Mouse (Mus musculus): ENCODE measurements around the gene Gm20388.

Gene Gm20388

DNA sequence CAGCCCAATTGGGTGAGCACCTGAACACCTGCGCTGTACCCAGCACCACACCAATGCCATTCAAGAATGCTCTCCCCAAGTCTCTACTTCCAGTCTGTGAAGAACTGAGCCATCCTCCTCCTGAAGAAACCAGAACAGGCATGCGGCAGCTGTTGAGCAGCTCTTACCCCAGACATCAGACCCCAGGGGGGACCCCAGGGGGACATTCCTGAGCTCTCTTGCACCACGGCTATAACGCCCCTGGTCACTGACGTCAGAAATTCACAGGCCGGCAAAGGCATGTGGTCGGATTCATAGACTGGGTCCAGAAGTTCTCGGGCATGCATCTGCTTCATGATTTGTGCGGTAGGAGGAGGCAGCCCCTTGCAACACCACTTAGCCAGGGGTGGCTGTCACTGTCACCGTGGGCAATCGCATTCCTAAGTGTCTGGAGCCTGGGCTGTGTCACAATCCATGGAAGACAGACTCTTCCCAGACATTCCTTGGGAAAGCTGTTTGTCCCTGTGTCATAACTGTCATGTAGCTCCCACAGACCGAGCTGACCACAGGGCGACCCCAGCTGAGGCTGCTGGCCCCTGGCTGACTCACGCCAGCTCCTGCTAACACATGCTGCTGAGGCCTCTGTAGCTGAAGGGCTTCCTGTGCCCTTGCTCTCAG is 2256.7 kb downstream of the Gm20388 start:
- DNase-seq (ENCODE audit: low spot score in 2 of 2), result no peak

DNA sequence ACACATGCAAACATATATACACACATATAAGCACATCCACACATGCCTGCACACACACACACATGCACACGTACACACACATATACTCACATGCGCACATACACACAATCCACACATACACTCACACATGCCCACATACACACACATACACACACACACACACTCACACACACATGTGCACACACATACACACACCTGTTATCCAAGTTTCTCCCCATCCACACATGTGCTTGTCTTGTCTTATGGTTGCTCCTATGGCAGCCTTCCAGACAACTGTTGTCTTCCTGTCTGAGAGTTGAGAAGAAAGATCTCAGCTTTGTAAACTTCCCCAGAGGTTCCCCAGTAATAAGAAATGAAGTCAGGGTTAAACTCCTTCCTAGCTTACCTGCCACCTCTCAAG is 2258.8 kb downstream of the Gm20388 start:
- no peak for DNase-seq (ENCODE audit: low spot score in 2 of 2)

DNA sequence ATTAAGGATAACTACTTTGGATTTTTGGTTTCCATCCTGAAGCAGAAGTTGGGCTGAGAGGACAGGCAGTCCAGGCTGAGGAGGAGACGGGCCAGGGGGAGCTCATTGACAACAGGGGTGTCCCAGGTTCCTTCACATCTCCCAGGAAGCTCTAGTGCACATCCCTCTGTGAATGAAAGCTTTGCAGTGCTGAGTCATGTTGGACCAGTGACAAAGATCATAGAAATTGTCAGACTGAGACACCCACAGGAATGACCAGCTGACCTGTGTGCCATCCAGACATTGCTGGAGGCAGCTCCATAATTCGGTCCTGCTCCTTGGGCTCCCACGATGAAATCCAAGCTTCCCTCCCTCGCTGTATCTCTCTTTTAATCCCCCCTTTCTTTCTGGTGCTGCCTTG is 2261.2 kb downstream of the Gm20388 start:
- no peak for DNase-seq (ENCODE audit: low spot score in 2 of 2)

DNA sequence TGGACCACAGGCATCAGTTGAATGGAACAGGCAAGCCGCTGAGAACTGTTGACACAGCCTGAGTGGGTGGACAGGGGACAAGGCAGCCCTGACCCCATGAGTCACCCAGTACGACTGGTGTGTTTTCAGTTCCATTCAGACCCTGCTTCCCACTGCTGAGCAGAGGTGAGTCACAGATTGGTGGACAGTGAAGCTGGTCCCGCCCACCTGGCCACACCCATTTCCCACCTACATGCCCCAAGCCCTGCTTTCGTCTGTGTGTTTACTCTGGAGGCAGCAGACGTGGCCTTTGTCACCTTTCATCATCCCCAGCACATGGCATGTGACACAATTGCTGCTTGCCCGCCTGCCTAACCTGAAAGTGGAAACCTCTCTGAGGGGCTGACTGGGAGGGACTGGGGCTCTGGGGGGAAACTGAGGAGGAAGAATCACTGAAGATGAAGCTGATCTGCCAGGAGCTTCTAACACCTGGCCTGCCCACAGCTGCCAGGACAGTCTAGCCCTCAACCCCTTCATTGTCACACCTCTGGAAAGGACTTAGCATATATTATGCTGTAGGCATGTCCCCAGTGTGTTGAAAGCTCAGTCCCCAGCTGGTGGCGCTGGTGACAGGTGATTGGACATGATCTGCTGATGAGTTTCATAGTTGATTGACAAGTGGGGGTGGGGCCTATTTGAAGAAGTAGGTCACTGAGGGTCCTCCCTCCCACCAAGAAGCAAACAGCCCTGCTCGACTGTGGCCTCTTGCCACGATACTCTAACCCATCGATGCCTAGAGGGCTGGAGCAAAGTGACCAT is 2263.7 kb downstream of the Gm20388 start:
- no peak for DNase-seq (ENCODE audit: low spot score in 2 of 2)

DNA sequence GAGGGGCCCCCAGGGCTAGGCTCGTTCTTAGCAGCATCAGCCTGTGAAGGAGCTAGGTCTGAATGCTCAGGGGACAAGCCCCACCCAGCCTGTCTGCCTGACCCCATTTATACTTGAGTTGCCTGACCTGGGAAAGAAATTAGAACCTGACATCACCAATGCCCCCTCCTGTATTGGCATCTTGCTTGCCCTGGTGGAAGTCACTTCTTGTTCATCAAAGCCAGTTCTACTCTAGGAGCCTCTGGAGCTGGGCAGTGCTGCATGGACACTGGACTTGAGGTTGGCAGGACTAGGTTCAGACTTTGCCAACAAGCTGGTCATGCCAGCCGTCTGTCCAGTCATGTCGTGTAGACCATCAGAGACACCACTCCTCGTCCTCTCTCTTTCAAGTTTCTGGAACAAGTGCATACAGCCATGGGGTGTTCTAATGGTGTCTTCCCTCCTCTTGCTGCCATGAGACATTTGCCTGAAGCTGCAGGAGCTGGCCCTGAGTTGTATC is 2267.8 kb downstream of the Gm20388 start:
- no peak for DNase-seq (ENCODE audit: low spot score in 2 of 2)

DNA sequence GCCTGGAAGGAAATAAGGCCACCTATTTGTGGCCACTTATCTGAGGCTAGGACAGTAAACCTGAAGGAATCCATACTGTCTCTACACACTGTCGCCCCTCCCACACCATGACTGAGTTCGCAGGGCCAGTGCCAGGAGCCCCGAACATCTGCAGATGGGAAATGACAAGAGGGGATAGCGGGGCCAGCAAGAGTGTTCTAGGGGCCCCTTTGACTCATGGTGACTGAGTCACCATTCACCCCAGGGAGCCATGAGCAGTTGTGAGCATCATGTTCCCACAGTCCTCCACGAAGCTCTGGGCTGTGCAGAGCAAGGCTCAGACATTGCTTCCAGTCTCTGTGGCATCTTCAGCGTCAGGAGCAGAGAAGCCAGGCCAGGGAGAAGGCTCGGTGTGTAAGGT is 2268.7 kb downstream of the Gm20388 start:
- DNase-seq (ENCODE audit: low spot score in 2 of 2), result no peak

DNA sequence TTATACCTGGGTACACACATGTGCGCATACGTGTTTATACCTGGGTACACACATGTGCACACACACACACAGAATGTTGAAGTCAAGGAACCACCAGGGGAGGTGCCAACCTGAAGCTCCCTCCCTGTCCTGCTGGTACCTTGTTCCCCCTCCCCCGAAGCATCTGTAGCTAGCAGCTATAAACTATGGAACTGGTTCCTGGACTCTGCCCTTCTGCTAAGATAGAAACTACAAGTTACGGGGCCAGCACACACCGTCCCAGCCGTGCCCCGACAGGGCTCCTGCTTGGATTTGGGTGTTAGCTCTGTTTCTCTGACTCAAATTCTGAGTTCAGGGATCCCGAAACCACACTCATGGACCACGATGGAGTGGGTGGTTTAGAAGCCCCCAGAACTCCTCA is 2269.5 kb downstream of the Gm20388 start:
- no peak for DNase-seq (ENCODE audit: low spot score in 2 of 2)

DNA sequence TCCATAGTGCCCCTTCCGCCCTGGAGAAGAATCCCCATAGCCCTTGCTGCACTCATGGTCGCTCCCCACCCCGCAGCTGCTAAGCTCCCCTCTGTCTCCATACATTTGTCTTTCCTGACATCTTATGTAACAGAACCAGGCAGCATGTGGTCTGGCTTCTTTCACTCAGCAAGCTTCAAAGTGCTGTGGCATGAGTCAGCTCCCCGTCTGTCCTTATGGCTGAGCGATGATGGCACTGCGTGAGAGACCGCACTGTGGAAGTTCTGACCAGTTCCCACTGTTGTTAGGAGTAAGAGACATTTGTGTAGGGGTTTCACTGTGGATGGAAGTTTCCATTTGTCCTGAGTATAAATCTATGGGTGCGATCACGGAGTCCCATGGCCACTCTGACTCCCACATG is 2270.8 kb downstream of the Gm20388 start:
- DNase-seq (ENCODE audit: low spot score in 2 of 2), result no peak

DNA sequence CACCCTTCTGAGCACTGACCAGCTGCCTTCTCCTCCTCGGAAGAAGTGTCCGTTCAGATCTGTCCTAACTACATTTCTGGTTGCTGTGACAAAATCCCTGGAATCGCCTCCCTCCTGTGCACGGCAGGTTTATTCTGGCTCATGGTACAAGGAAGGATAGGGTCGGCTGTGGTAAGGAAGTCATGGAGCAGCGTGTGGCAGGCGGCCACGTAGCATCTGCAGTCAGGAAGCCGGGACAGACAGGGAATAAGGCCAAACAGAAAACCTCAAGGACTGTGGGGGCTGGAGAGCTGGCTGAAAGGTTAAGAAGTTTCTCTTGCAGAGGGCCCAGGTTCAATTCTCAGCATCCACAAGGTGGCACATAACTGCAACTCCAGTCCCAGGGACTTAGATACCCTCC is 2271.3 kb downstream of the Gm20388 start:
- DNase-seq (ENCODE audit: low spot score in 2 of 2), result no peak

DNA sequence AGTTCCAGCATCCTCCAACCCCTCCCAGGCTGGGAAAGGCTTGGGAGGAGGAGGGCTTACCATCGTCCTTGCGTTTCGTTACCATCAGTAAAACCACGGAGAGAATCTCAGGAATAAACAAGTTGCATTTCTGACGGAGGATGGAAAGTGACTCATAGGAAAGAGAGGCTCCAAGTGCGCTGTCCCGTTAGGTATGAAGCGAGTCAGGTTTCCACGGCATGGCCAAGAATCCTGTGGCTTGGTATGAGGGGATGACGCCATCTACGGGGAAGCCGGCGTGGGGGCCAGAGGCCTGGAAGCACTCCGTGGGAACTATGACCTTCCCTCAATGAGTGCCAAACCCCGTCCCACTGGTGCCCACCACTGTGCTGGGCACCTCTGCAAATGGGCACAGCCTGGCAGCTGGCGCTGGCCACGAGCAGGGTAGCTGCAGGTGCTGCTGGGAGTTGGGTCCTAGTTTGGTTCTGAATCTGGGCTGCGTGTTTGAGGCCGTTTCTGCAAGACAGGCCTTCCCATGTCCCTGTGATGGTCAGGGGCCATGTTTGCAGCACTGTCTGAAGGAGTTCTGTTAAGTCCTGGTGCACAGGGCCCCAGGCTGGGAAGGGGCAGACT is 2275.8 kb downstream of the Gm20388 start:
- DNase-seq (ENCODE audit: low spot score in 2 of 2), result no peak

DNA sequence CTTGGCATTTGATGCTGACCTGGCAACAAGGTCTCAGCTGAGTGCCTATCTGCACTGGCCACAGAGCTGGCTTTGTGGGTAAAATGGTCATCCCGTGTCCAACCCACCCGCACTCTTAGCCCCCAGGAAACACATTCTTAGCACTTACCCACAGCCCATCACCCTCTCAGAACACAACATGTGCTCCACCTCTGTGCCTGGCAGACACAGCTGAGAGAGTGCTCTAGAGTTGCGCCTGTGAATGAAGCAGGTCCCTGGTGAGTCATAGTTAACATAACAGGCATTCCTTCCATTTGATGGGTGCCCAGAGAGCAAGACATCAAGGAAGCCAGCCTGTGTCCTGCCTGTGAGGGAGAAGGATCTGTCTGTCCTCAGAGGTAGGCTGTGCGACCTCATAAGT is 2276.6 kb downstream of the Gm20388 start:
- DNase-seq (ENCODE audit: low spot score in 2 of 2), result no peak

DNA sequence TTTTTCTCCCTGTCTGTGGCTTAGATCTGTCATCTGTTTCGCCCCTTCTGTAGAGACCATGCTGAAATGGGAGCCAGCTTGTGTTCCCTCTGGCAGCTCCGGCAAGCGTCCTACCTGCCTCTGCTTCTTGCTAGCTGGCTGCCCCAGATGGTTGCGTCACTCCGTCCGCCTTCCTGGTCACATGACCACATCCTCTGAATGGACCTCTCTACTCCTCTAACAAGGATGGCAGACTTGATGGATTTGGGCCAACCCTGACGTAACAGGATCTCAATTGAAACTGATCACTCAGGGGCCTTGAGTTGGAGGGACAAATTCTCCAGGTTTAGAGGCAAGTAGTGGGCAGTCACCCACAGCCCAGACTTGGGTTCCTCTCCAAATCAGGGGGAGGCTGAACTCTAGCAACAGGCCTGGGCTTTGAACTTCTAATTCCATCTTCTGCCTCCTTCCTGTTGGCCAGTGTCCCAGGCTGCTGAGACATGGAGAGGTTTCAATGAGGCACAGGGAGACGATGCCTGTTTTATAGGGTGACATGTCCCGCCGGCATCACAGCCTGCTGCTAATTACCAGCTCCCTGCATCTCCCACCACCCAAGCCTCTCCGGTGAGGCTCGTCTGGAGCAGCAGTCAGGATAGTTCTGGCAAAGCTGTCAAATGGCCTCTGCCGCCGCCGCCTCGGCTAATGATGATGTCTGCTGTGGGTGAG is 2279.9 kb downstream of the Gm20388 start:
- no peak for DNase-seq (ENCODE audit: low spot score in 2 of 2)

DNA sequence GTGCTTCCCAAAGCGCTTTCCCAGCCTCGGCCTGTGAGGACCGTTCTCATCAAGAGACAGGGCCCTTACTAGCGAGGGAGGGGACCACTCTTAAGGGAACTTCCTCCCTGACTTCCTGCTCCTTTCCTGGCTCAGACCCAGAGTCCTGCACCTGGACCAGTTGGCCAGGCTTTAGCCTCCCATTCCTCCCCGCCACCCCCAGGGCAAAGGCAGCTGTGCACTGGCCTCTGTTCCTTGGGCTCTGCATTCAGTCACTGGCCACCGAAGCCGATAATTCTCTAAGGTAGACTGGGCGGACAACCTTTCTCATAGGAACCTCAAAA is 2280.4 kb downstream of the Gm20388 start:
- no peak for DNase-seq (ENCODE audit: low spot score in 2 of 2)

DNA sequence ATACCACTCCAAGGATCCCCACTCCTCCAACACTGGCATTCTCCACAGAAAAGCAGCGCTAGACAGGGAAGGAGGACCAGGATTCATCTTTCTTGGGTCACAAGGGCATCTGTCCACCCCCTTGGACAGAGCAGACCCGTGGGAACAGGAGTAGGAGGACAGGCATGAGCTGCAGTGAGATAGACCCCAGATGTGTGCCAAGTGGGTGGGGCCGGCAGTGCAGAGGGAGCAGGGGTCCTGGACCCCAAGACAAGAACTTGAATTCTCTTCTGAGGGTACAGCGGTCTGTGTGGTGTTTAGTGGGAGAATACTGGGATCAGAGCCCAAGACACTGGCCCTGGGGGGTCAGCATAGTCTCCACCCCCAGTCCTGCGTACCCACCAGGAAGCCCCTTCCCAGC is 2282.1 kb downstream of the Gm20388 start:
- no peak for DNase-seq (ENCODE audit: low spot score in 2 of 2)

DNA sequence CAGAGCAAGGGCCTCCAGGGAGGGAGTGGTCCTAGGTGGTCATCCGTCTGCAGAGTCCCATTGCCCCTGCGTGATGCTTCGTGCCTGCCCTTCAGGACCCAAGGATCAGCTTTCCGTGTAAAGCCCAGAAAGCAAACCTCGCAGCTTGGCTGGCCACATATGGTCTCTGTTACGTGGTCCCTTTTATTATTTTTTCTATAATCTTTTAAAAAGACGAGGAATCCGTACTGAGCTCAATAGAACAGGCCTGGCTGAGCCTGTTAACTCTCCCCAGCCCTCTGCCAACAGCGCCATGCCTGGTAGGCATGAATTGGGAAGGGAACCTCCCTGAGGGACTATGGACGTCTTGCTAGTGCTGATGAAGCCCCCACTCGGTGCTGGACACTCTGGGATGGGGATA is 2282.9 kb downstream of the Gm20388 start:
- DNase-seq (ENCODE audit: low spot score in 2 of 2), result no peak

DNA sequence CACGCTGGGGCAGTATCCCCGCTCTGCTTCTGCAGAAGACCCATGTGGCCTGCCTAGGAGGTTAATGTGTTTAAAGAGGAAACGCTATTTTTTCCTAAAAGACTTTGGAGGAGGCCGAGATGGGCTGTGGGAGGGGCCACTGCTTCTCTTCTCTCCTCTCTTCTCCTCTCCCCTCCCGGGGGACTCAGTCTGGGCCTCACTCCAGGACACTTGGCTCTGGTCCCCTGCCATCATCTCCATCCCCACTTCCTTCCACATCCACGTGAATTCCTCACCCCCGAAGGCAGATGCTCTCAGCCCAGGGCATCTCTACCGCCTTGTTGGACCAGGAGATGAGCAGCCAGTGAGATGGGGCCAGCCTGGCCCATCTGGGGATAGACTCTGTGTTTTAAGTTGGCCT is 2283.8 kb downstream of the Gm20388 start:
- DNase-seq (ENCODE audit: low spot score in 2 of 2), result no peak

DNA sequence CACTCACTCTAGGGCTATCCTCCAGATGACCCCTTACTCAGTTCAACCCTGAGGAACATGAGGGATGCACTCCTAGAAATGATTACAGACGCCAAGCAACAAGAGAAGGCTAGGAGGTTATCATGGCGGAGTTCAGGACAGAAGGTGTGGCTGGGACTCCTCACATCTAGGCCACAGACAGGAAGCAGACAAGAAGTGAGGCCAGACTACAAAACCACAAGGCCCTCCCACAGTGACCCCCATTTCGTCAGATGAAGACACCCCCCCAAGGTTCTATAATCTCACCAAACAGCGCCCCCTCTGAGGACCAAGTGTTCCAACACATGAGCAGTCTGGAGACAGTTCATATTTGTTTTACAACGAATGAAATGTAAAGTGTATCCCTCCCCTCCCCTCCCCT is 2286.7 kb downstream of the Gm20388 start:
- DNase-seq (ENCODE audit: low spot score in 2 of 2), result no peak

DNA sequence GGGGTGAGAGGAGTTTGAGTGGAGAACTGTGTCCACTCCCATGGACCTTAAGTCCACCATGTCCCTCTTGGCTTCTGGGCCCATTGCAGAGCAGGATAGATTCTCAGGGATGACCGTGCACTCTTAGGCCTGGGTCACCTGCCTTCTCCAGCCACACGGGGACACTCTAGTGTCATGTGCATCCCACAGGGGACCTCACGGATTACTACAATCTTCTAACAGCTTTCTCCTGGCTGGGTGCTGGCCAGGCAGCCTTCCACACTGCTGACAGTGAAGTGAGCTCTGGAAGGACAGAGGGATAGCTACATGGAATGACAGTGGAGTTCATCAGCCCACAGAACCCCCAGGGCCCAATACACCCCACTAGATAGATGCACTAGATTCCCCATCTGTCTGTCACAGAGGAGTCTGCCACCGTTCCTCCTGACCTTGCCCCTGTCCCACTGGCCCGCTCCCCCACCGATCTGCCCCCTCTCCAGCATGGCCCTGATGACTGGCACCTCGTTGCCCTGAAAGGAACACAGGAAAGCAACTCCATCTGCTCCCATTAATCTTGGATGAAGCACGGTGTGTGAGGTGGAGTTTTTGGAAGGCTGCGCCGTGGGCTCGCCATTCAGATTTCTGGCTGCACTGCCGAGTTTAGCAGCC is 2287.9 kb downstream of the Gm20388 start:
- DNase-seq (ENCODE audit: low spot score in 2 of 2), result no peak

DNA sequence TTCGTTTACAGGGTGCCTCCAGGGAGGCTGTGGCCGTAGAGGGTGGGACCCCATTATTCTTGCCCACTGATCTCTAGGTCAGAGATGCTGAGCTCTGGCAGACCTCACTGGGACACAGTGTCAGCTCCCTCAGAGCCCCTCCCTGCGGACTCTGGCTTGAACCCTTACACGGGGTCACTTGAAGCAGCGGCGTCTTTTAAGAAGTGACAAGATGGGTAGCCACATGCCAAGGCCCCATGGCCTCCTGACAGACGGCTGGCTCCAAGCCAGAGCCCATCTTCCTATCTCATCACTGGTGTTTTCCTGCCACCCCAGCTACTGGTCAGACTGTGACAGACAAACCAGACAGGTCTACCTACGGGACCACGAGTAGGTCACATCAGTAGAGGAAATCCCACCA is 2288.6 kb downstream of the Gm20388 start:
- no peak for DNase-seq (ENCODE audit: low spot score in 2 of 2)

DNA sequence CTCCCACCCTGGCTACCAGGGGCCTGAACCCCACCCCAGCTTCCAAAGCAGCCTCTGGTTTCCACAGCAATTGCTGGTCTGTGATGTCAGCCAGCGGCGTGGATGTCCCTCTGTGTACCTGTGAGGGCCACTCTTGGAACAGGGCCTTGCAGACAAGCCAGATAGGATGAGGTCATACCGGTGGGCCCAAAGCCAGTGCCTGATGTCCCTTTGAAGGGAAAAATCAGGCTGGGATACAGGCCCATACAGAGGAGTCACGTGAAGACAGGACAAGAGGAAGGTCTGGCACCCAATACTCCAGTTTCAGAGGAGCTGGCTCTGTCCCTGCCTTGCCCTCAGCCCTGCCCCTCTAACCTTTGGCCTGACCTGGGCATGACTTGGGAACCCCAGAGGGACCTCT is 2289.2 kb downstream of the Gm20388 start:
- DNase-seq (ENCODE audit: low spot score in 2 of 2), result no peak

DNA sequence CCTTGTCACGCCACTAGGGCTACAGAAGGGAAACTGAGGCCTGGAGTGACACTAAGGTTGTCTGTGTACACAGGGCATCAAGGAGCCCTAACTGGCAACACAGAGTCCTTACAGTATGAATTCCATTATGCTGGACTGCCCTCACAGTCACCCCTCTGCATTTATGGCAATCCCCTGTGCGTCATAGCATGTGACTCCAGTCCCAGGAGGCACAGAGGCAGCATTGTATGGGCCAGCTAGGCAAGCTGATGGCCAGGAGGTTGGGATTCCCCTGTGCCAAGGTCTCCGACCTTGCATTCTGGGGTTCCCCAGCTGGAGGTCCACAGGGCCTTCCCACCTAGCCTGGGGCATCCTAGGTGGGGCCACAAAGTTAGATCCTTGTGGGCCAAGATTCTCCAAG is 2300.9 kb downstream of the Gm20388 start:
- no peak for DNase-seq (ENCODE audit: low spot score in 2 of 2)

DNA sequence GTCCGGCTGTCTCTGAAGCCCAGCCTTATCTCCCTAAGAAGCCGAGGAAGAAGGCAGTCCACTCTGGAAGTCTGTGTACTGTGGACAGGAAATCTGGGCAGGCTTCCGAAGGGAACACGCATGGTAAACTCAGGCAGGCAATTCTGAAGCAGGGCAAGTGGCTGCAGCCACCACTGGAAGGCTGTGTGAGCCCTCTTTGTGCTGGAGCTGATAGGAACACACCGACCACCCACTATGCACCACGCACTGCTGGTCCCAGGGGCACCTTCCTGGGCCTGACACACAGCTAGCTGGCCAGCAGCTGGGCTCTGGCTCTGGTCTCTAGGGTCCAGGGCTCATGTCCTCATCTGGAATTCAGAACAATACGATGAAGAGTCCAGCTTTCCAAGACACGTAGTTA is 2305.0 kb downstream of the Gm20388 start:
- DNase-seq (ENCODE audit: low spot score in 2 of 2), result no peak
